Mouse (Mus musculus): ENCODE results near the gene Sdr16c6. TPM values are rescaled to one million over a fixed set of nuclear protein-coding genes. Genes with fewer than 3 reads are reported as not detected.

Gene Sdr16c6
- polyA plus RNA-seq (2014; fragmentation: Nextera tagmentation; extraction: Ambion mirVana): not detected in 2 replicates

GRCm38 (mm10) chr4:4077372-4077771 lies at the start of gene Sdr16c6:
TSS of gene Sdr16c6 (minus strand) at chr4:4077522.
- ATAC-seq (replicated peaks; ENCODE audit: low FRiP score) (no peak), DNase-seq (ENCODE audit: low spot score) (no peak)
- Histone ChIP-seq H3K27me3 (replicated peaks; ENCODE audit: control insufficient read depth, insufficient read depth, low read length) (no peaks in the 10 kb centered on the region), H3K4me2 (no peak within 1 kb of the TSS), H3K27ac (ENCODE audit: low read depth, low read length) (no peak within 1 kb of the TSS), H3K4me3 (ENCODE audit: low read depth, low read length) (no peak within 1 kb of the TSS), H3K36me3 (ENCODE audit: control insufficient read depth, insufficient read depth, low read length) (no peaks in the 10 kb centered on the region), H3K9ac (ENCODE audit: low read depth, low read length) (no peak within 1 kb of the TSS), H3K4me1 (replicated peaks; ENCODE audit: control insufficient read depth, insufficient read depth, low read length) (no peaks in the 10 kb centered on the region), H3K9me3 (ENCODE audit: control insufficient read depth, low read length) (no peaks in the 10 kb centered on the region)
- 83% methylated on average over 3 of the region's 3 CpGs for WGBS

DNA sequence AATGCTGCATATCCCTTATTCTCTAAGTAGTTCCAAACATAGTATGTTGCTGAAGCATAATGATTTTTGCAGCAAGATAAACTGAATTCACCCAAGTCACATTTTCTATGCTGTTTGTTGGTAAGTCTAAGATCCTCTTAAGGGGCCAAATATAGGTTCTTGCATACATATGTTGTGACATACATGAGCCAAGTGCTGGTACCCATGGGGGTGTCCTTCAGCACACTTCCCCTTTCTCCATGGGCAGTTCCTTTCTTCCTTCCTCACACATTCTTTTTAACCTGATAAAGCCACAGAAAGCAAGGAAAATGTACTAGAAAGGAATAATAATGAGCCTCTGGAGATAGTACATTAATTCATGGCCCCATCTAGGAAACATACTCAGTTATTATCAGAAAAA lies 2.9 kb upstream of the Sdr16c6 start:
- Histone ChIP-seq H3K9me3 (ENCODE audit: control insufficient read depth, low read length) (no peaks in the 10 kb centered on the region), H3K27me3 (replicated peaks; ENCODE audit: control insufficient read depth, insufficient read depth, low read length) (no peaks in the 10 kb centered on the region), H3K4me3 (ENCODE audit: low read depth, low read length) (no peak overlapping the region), H3K4me1 (replicated peaks; ENCODE audit: control insufficient read depth, insufficient read depth, low read length) (no peaks in the 10 kb centered on the region), H3K36me3 (ENCODE audit: control insufficient read depth, insufficient read depth, low read length) (no peaks in the 10 kb centered on the region), H3K27ac (ENCODE audit: low read depth, low read length) (no peak overlapping the region), H3K9ac (ENCODE audit: low read depth, low read length) (no peak overlapping the region), H3K4me2 (no peak overlapping the region)
- ATAC-seq (replicated peaks; ENCODE audit: low FRiP score) (no peak), DNase-seq (ENCODE audit: low spot score) (no peak)

DNA sequence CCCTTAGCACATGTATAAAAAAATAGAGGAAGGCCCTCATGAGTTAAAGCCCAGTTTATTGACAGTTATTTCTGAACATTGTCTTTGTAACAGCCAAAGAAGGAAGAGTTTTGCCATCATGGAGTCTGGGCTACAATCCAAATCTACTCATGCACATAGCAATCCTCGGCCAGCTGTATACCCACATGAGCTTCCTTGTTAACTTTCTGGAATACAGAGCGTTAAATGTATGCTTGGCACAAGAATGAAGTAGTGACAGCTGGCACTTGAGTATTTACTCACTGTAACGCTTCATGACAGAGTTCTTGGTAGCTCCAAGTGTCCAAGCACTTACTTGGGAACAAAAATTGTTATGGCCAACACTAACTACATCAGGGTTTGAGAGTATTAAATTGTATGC lies 1.8 kb upstream of the Sdr16c6 start:
- DNase-seq (ENCODE audit: low spot score) (no peak), ATAC-seq (replicated peaks; ENCODE audit: low FRiP score) (no peak)
- Histone ChIP-seq H3K27me3 (replicated peaks; ENCODE audit: control insufficient read depth, insufficient read depth, low read length) (no peaks in the 10 kb centered on the region), H3K36me3 (ENCODE audit: control insufficient read depth, insufficient read depth, low read length) (no peaks in the 10 kb centered on the region), H3K27ac (ENCODE audit: low read depth, low read length) (no peak overlapping the region), H3K9ac (ENCODE audit: low read depth, low read length) (no peak overlapping the region), H3K9me3 (ENCODE audit: control insufficient read depth, low read length) (no peaks in the 10 kb centered on the region), H3K4me2 (no peak overlapping the region), H3K4me1 (replicated peaks; ENCODE audit: control insufficient read depth, insufficient read depth, low read length) (no peaks in the 10 kb centered on the region), H3K4me3 (ENCODE audit: low read depth, low read length) (no peak overlapping the region)
- 79% methylated on average over 3 of the region's 3 CpGs for WGBS

- H3K4me1 ChIP-seq (replicated peaks; ENCODE audit: control insufficient read depth, insufficient read depth, low read length): no peaks in the 10 kb centered on the region
- H3K9ac ChIP-seq (ENCODE audit: low read depth, low read length): no peak overlapping the region
- H3K27ac ChIP-seq (ENCODE audit: low read depth, low read length): no peak overlapping the region
- DNase-seq (ENCODE audit: low spot score): no peak
- H3K4me2 ChIP-seq: no peak overlapping the region
- no peaks in the 10 kb centered on the region for H3K36me3 ChIP-seq (ENCODE audit: control insufficient read depth, insufficient read depth, low read length)
- no peak overlapping the region for H3K4me3 ChIP-seq (ENCODE audit: low read depth, low read length)
- no peaks in the 10 kb centered on the region for H3K9me3 ChIP-seq (ENCODE audit: control insufficient read depth, low read length)
- WGBS: 81% methylated on average over 2 of the region's 2 CpGs
- no peak for ATAC-seq (replicated peaks; ENCODE audit: low FRiP score)
- H3K27me3 ChIP-seq (replicated peaks; ENCODE audit: control insufficient read depth, insufficient read depth, low read length): no peaks in the 10 kb centered on the region
Measured at GRCm38 (mm10) chr4:4076001-4076400, 1.3 kb downstream of the Sdr16c6 start.

Other genes starting within 250 kb of the Sdr16c6 start
- gene Gm11808, start 103.9 kb downstream of the Sdr16c6 start, polyA plus RNA-seq (2014; fragmentation: Nextera tagmentation; extraction: Ambion mirVana): 839 and 905 TPM in 2 replicates